Mouse (Mus musculus): ENCODE data around the gene Babam1. TPM values are rescaled to one million over a fixed set of nuclear protein-coding genes. Genes with fewer than 3 reads are reported as not detected.

Babam1 gene
- polyA plus RNA-seq, 1 experiment from 2014 or later: 109 TPM

GRCm38 (mm10) chr8:71370711-71371235 is 25.9 kb upstream of the Babam1 start:
- no peaks in the 10 kb centered on the region; the same call in 1 of the 2 replicates for H3K36me3 ChIP-seq (ENCODE audit: control insufficient read depth, insufficient read depth, low read length)
- ATAC-seq (ENCODE audit: insufficient read depth, low FRiP score, low TSS enrichment): no peak
- peaks cover 10% of the 10 kb centered on the region for H3K4me1 ChIP-seq (ENCODE audit: control insufficient read depth, insufficient read depth, low read length)
- no peaks in the 10 kb centered on the region for H3K9me3 ChIP-seq (ENCODE audit: control insufficient read depth, low read length)
- H3K27ac ChIP-seq (ENCODE audit: low read depth, low read length): no peak overlapping the region
- peak overlapping the region; percentile 52 for H3K9ac ChIP-seq (ENCODE audit: low read length)
- 26% methylated on average over 5 of the region's 5 CpGs for WGBS
- H3K4me2 ChIP-seq (ENCODE audit: low read depth): peak overlapping the region; percentile 32
- no peaks in the 10 kb centered on the region for H3K27me3 ChIP-seq (ENCODE audit: control insufficient read depth, insufficient read depth, low read length)
- no peak for DNase-seq (ENCODE audit: low spot score)
- peak overlapping the region; percentile 68 for H3K4me3 ChIP-seq (ENCODE audit: low read depth, low read length)

- H3K36me3 ChIP-seq (ENCODE audit: control insufficient read depth, insufficient read depth, low read length): no peaks in the 10 kb centered on the region; the same call in 1 of the 2 replicates
- peaks cover 16% of the 10 kb centered on the region for H3K4me1 ChIP-seq (ENCODE audit: control insufficient read depth, insufficient read depth, low read length)
- H3K9ac ChIP-seq (ENCODE audit: low read length): peak within 1 kb of the TSS; percentile 52
- ATAC-seq (ENCODE audit: insufficient read depth, low FRiP score, low TSS enrichment) (peak; percentile 82), DNase-seq (ENCODE audit: low spot score) (peak; percentile 99)
- peak within 1 kb of the TSS; percentile 68 for H3K4me3 ChIP-seq (ENCODE audit: low read depth, low read length)
- H3K4me2 ChIP-seq (ENCODE audit: low read depth): peak within 1 kb of the TSS; percentile 32
- H3K27ac ChIP-seq (ENCODE audit: low read depth, low read length): 0 out of 2 replicates have a peak within 1 kb of the TSS, but pooled peaks have one; percentile 60
- under 1% methylated on average over 68 of the region's 68 CpGs for WGBS
- no peaks in the 10 kb centered on the region for H3K9me3 ChIP-seq (ENCODE audit: control insufficient read depth, low read length)
- H3K27me3 ChIP-seq (ENCODE audit: control insufficient read depth, insufficient read depth, low read length): no peaks in the 10 kb centered on the region
Observed at GRCm38 (mm10) chr8:71371236-71371848, 25.3 kb upstream of the Babam1 start, which contains the start of gene Ocel1. TSS of gene Ocel1 (plus strand) at chr8:71371298.

- H3K27me3 ChIP-seq (ENCODE audit: control insufficient read depth, insufficient read depth, low read length): no peaks in the 10 kb centered on the region
- peaks cover 20% of the 10 kb centered on the region for H3K4me1 ChIP-seq (ENCODE audit: control insufficient read depth, insufficient read depth, low read length)
- H3K4me3 ChIP-seq (ENCODE audit: low read depth, low read length): no peak overlapping the region
- H3K36me3 ChIP-seq (ENCODE audit: control insufficient read depth, insufficient read depth, low read length): no peaks in the 10 kb centered on the region; the same call in 1 of the 2 replicates
- DNase-seq (ENCODE audit: low spot score) (no peak), ATAC-seq (ENCODE audit: insufficient read depth, low FRiP score, low TSS enrichment) (no peak)
- no peak overlapping the region for H3K4me2 ChIP-seq (ENCODE audit: low read depth)
- H3K27ac ChIP-seq (ENCODE audit: low read depth, low read length): no peak overlapping the region
- 84% methylated on average over 12 of the region's 12 CpGs for WGBS
- no peak overlapping the region for H3K9ac ChIP-seq (ENCODE audit: low read length)
- H3K9me3 ChIP-seq (ENCODE audit: control insufficient read depth, low read length): no peaks in the 10 kb centered on the region
Observed at GRCm38 (mm10) chr8:71372427-71372826, 24.2 kb upstream of the Babam1 start.

- Histone ChIP-seq H3K27me3 (ENCODE audit: control insufficient read depth, insufficient read depth, low read length) (no peaks in the 10 kb centered on the region), H3K9ac (ENCODE audit: low read length) (no peak overlapping the region), H3K36me3 (ENCODE audit: control insufficient read depth, insufficient read depth, low read length) (no peaks in the 10 kb centered on the region; the same call in 1 of the 2 replicates), H3K4me2 (ENCODE audit: low read depth) (no peak overlapping the region), H3K4me1 (ENCODE audit: control insufficient read depth, insufficient read depth, low read length) (peaks cover 14% of the 10 kb centered on the region), H3K9me3 (ENCODE audit: control insufficient read depth, low read length) (no peaks in the 10 kb centered on the region), H3K27ac (ENCODE audit: low read depth, low read length) (no peak overlapping the region), H3K4me3 (ENCODE audit: low read depth, low read length) (no peak overlapping the region)
- no peak for DNase-seq (ENCODE audit: low spot score)
- no peak for ATAC-seq (ENCODE audit: insufficient read depth, low FRiP score, low TSS enrichment)
- 90% methylated on average over 3 of the region's 3 CpGs for WGBS
Observed at GRCm38 (mm10) chr8:71373000-71373399, 23.7 kb upstream of the Babam1 start.

- H3K9me3 ChIP-seq (ENCODE audit: control insufficient read depth, low read length): no peaks in the 10 kb centered on the region
Observed at GRCm38 (mm10) chr8:71374616-71375206, 21.9 kb upstream of the Babam1 start.

GRCm38 (mm10) chr8:71375581-71376422 is 20.9 kb upstream of the Babam1 start:
- Histone ChIP-seq H3K36me3 (ENCODE audit: control insufficient read depth, insufficient read depth, low read length) (no peaks in the 10 kb centered on the region), H3K4me1 (ENCODE audit: control insufficient read depth, insufficient read depth, low read length) (peaks cover 24% of the 10 kb centered on the region), H3K27ac (ENCODE audit: low read depth, low read length) (peak overlapping the region; percentile 69), H3K27me3 (ENCODE audit: control insufficient read depth, insufficient read depth, low read length) (no peaks in the 10 kb centered on the region), H3K9ac (ENCODE audit: low read length) (peak overlapping the region; percentile 43; the same call in 1 of the 2 replicates), H3K9me3 (ENCODE audit: control insufficient read depth, low read length) (no peaks in the 10 kb centered on the region), H3K4me3 (ENCODE audit: low read depth, low read length) (peak overlapping the region; percentile 20), H3K4me2 (ENCODE audit: low read depth) (peak overlapping the region; percentile 46)
- ATAC-seq (ENCODE audit: insufficient read depth, low FRiP score, low TSS enrichment) (peak; percentile 13; the same call in 1 of the 2 replicates), DNase-seq (ENCODE audit: low spot score) (peak; percentile 68)
- 7% methylated on average over 74 of the region's 74 CpGs for WGBS

More at GRCm38 (mm10) chr8:71374616-71375206, 21.9 kb upstream of the Babam1 start:
- no peak overlapping the region for H3K27ac ChIP-seq (ENCODE audit: low read depth, low read length)
- WGBS: 78% methylated on average over 17 of the region's 17 CpGs
- no peaks in the 10 kb centered on the region for H3K27me3 ChIP-seq (ENCODE audit: control insufficient read depth, insufficient read depth, low read length)
- H3K9ac ChIP-seq (ENCODE audit: low read length): no peak overlapping the region
- H3K4me2 ChIP-seq (ENCODE audit: low read depth): no peak overlapping the region
- no peaks in the 10 kb centered on the region for H3K36me3 ChIP-seq (ENCODE audit: control insufficient read depth, insufficient read depth, low read length)
- H3K4me1 ChIP-seq (ENCODE audit: control insufficient read depth, insufficient read depth, low read length): peaks cover 23% of the 10 kb centered on the region
- no peak overlapping the region for H3K4me3 ChIP-seq (ENCODE audit: low read depth, low read length)
- DNase-seq (ENCODE audit: low spot score) (no peak), ATAC-seq (ENCODE audit: insufficient read depth, low FRiP score, low TSS enrichment) (no peak)

- ATAC-seq (ENCODE audit: insufficient read depth, low FRiP score, low TSS enrichment) (no peak), DNase-seq (ENCODE audit: low spot score) (no peak)
- Histone ChIP-seq H3K27ac (ENCODE audit: low read depth, low read length) (peak overlapping the region; percentile 69; the same call in 1 of the 2 replicates), H3K4me2 (ENCODE audit: low read depth) (peak overlapping the region; percentile 46), H3K36me3 (ENCODE audit: control insufficient read depth, insufficient read depth, low read length) (no peaks in the 10 kb centered on the region), H3K4me3 (ENCODE audit: low read depth, low read length) (peak overlapping the region; percentile 20; the same call in 1 of the 2 replicates), H3K27me3 (ENCODE audit: control insufficient read depth, insufficient read depth, low read length) (no peaks in the 10 kb centered on the region), H3K4me1 (ENCODE audit: control insufficient read depth, insufficient read depth, low read length) (peaks cover 24% of the 10 kb centered on the region), H3K9me3 (ENCODE audit: control insufficient read depth, low read length) (no peaks in the 10 kb centered on the region), H3K9ac (ENCODE audit: low read length) (no peak overlapping the region; the same call in 1 of the 2 replicates)
- 38% methylated on average over 8 of the region's 8 CpGs for WGBS
Observed at GRCm38 (mm10) chr8:71376423-71377030, 20.1 kb upstream of the Babam1 start.

GRCm38 (mm10) chr8:71379008-71379407 is 17.7 kb upstream of the Babam1 start:
- Histone ChIP-seq H3K4me2 (ENCODE audit: low read depth) (peak overlapping the region; percentile 97), H3K36me3 (ENCODE audit: control insufficient read depth, insufficient read depth, low read length) (no peaks in the 10 kb centered on the region), H3K27ac (ENCODE audit: low read depth, low read length) (0 out of 2 replicates have a peak overlapping the region, but pooled peaks have one; percentile 27), H3K4me1 (ENCODE audit: control insufficient read depth, insufficient read depth, low read length) (peaks cover 36% of the 10 kb centered on the region), H3K27me3 (ENCODE audit: control insufficient read depth, insufficient read depth, low read length) (no peaks in the 10 kb centered on the region), H3K9me3 (ENCODE audit: control insufficient read depth, low read length) (no peaks in the 10 kb centered on the region), H3K9ac (ENCODE audit: low read length) (peak overlapping the region; percentile 35), H3K4me3 (ENCODE audit: low read depth, low read length) (peak overlapping the region; percentile 81)
- DNase-seq (ENCODE audit: low spot score): no peak
- ATAC-seq (ENCODE audit: insufficient read depth, low FRiP score, low TSS enrichment): no peak
- WGBS: 45% methylated on average over 4 of the region's 4 CpGs

Data from neural tube, embryonic 11.5 days (tissue).